Mouse (Mus musculus): Measurements from ENCODE around the gene Gtpbp2.

- no peak for TF ChIP-seq CTCF (IDR thresholded peaks at IDR 0.05; ENCODE audit: low read depth, low read length)
- no peak for TF ChIP-seq GATA1 (IDR thresholded peaks at IDR 0.05; ENCODE audit: borderline replicate concordance, low read length)
- TF ChIP-seq GATA2 (IDR thresholded peaks at IDR 0.05; ENCODE audit: borderline replicate concordance, low read depth, low read length) = no peak
Observed at GRCm38 (mm10) chr17:46201151-46201550, 40.3 kb downstream of the Gtpbp2 start.

All from G1E (cell line).